Mouse (Mus musculus) gastrocnemius, adult 2 months (tissue): ENCODE measurements around the gene Gm45234. TPM values are rescaled to one million over a fixed set of nuclear protein-coding genes. Genes with fewer than 3 reads are reported as not detected.
A peak's percentile ranks its signal among the peaks of the same experiment; 100 is the strongest.

Experiments
- DNase-seq: peaks from one replicate; pipeline ENCODE4 v3.0.0; 2022
- H3K27ac ChIP-seq: fragments of 200-600 bp; 2 replicates; pipeline ENCODE4 v1.8.1; 2022; ENCODE audit warnings: mild to moderate bottlenecking
- H3K4me3 ChIP-seq: fragments of 200-600 bp; 2 replicates; pipeline ENCODE4 v1.8.1; 2022; ENCODE audit warnings: mild to moderate bottlenecking, moderate library complexity
- CTCF ChIP-seq: fragments of 200-600 bp; IDR thresholded peaks from 2 replicates; pipeline ENCODE4 v1.8.1; 2022; ENCODE audit warnings: antibody characterized with exemption, mild to moderate bottlenecking, moderate library complexity
- intact Hi-C: fragments of 180-260 bp; cut with DNase I; formaldehyde crosslinking; loops from one replicate; pipeline ENCODE4 v1.15.1; 2025
- microRNA-seq: library from miRNA; unstranded; fragments of <30 nt; microRNA quantifications from one replicate; pipeline ENCODE4 v1.2.0, GENCODE M21; 2021
- total RNA-seq, 2 experiments: library from RNA; stranded (reverse); gene quantifications; 2 replicates each; pipeline ENCODE4 v1.2.3; 2021

Gm45234 gene
- total RNA-seq, 2 experiments from 2014 or later: not detected

DNA sequence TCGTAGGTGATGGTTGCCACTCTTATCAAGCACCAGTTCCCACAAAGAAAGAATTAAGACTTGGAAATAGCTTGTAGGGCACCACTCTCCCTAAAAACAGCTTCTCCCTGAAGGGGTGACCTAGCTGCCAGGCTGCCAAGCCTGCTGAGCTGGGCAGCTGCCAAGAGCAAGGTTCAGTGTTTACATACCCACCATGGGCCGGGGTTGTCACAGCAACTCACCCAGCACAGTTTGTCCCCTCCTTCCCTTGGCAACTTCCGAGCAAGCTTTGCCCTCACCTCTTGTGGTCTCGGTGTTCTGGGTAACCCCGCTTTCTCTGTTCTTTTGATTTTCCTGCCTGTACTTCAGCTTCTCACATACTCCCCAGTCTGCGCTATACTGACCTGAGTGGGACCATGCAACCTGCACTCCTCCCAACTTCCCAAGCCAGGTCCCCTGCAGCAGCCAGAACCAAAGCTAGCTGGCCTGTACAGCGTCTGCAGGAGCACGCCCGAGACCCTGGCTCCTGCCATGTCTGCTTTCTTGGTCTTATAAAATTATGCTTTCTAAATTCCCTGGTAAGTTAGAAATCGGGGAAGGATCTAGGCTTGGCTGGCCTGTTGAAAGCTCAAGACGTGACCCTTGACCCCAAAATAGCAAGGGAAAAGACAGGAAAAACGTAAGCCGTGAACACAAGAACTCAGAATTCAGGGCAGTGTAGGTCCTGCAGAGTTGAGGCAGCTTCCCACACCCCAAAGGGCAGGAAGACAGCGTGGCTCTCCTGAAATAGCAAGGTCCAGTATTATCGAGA, 61.5 kb downstream of the Gm45234 start:
- peak overlapping the region; percentile 75 for H3K27ac ChIP-seq
- DNase-seq: peak; percentile 66
- intact Hi-C loops: no loop called here

DNA sequence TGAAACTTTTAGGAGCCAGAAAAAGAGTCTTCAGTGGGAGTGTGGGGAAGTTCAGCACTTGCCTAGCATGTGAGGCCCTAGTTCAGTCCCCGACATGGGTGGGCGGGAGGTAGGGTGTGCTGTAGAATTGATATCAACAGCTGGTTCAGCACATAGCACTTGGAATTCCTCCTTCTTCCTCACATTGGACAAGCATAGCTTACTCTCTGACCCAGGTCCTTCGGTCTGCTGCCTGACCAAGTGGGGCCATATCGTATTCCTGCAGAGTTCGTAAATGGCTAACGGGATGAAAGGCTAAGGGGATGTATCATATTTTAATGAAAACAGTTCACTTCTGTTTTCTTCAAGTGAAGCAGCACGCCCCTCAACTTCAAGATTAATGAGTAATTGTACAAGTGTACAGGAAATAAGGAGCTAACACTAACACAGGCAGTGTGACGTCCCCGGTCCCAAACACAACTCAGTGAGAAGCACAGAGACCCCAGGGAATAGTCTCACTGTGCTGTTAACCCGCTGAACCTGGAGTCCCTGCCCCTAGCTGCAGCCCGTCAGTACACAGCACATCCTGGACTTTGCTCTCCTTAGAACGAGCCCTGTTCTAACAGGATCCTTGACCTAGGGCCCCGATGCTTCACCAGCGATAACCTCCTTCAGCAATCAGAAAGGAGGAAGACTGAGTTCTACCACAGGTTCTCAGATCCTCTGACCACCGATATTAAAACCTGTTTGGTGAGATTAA, 62.4 kb downstream of the Gm45234 start:
- intact Hi-C loops: no loop called here
- Histone ChIP-seq H3K4me3 (no peak overlapping the region), H3K27ac (peak overlapping the region; percentile 75)
- TF ChIP-seq CTCF: no peak
- DNase-seq: no peak

More for the DNA sequence above, 61.5 kb downstream of the Gm45234 start:
- no peak for TF ChIP-seq CTCF
- H3K4me3 ChIP-seq: no peak overlapping the region

DNA sequence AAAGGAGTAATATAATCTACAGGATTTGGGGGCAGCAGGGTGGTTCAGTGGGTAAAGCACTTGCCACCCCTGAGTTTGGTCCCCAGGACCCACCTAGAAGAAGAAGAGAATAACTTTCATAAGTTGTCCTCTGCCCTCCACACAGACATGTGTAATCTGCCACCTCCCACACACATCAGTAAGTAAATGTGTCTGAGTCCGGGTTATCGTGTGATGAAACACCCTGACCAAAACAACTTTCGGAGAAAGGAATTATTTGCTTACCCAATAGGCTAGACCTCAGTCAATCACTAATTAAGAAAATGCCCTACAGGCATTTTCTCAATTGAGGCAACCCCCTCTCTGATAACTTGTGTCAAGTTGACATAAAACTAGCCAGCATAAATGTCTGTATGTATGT, 65.3 kb downstream of the Gm45234 start:
- no peak for DNase-seq
- no peak for TF ChIP-seq CTCF
- H3K27ac ChIP-seq: no peak overlapping the region
- intact Hi-C loops: no loop called here
- H3K4me3 ChIP-seq: no peak overlapping the region

Small RNAs within 50 kb of the gene (microRNA-seq; reads per million reads assigned to microRNA genes)
- not detected for gene Mir141
- 11.6 reads per million, percentile 10 among the genes with 10 or more reads in this experiment for gene Mir200c

Other genes starting within 250 kb of the Gm45234 start
- 10 to 100 TPM in 1 of 2 experiments, 1 to 10 TPM in 1; 7.4 to 10.5 TPM for gene C1ra, start 243.6 kb downstream of the Gm45234 start, total RNA-seq
- gene C1s1, start 213.7 kb downstream of the Gm45234 start, total RNA-seq: 10 to 100 TPM; 19.8 to 21.9 TPM
- gene C1rb, start 185.7 kb downstream of the Gm45234 start, total RNA-seq: 1 to 10 TPM in 1 of 2 experiments, under 1 TPM in 1; 0.36 to 1.2 TPM
- under 1 TPM; 0.31 to 0.39 TPM for gene C1s2, start 119.9 kb downstream of the Gm45234 start, total RNA-seq
- 10 to 100 TPM; 14.6 to 19.0 TPM for gene Lpcat3, start 93.0 kb downstream of the Gm45234 start, total RNA-seq
- gene Emg1, start 43.8 kb downstream of the Gm45234 start, total RNA-seq: 10 to 100 TPM; 57.7 to 71.8 TPM
- 100 to 1,000 TPM; 142 to 184 TPM for gene Phb2, start 43.7 kb downstream of the Gm45234 start, total RNA-seq
- gene Ptpn6, start 17.3 kb downstream of the Gm45234 start, total RNA-seq: under 1 TPM; 0.61 to 0.87 TPM
- gene Grcc10, start 14.6 kb downstream of the Gm45234 start, total RNA-seq: 100 to 1,000 TPM; 145 to 182 TPM
- gene Atn1, start 503 bp upstream of the Gm45234 start, total RNA-seq: 10 to 100 TPM; 46.4 to 47.9 TPM
- 1 to 10 TPM; 1.2 to 2.0 TPM for gene Eno2, start 13.7 kb upstream of the Gm45234 start, total RNA-seq
- gene Lrrc23, start 23.7 kb upstream of the Gm45234 start, total RNA-seq: under 1 TPM in 1 of 2 experiments, not detected in 1; 0.48 TPM
- 1 to 10 TPM; 2.0 to 2.5 TPM for gene Spsb2, start 52.6 kb upstream of the Gm45234 start, total RNA-seq
- 1,000 to 10,000 TPM; 2,224 to 2,391 TPM for gene Tpi1, start 58.3 kb upstream of the Gm45234 start, total RNA-seq
- 10 to 100 TPM; 43.4 to 50.1 TPM for gene Usp5, start 73.5 kb upstream of the Gm45234 start, total RNA-seq
- under 1 TPM; 0.26 to 0.31 TPM for gene Cdca3, start 73.5 kb upstream of the Gm45234 start, total RNA-seq
- gene Gnb3, start 84.3 kb upstream of the Gm45234 start, total RNA-seq: 1 to 10 TPM in 1 of 2 experiments, under 1 TPM in 1; 0.75 to 1.4 TPM
- gene P3h3, start 101.7 kb upstream of the Gm45234 start, total RNA-seq: 1 to 10 TPM; 4.1 to 7.1 TPM
- not detected for gene Gpr162, start 108.0 kb upstream of the Gm45234 start, total RNA-seq
- gene Cd4, start 132.2 kb upstream of the Gm45234 start, total RNA-seq: not detected
- gene Lag3, start 155.7 kb upstream of the Gm45234 start, total RNA-seq: under 1 TPM; 0.11 to 0.13 TPM
- 10 to 100 TPM; 65.5 to 99.4 TPM for gene Ptms, start 164.1 kb upstream of the Gm45234 start, total RNA-seq
- 100 to 1,000 TPM; 202 to 204 TPM for gene Mlf2, start 175.4 kb upstream of the Gm45234 start, total RNA-seq
- gene Cops7a, start 209.5 kb upstream of the Gm45234 start, total RNA-seq: 100 to 1,000 TPM; 108 to 115 TPM
- under 1 TPM; 0.22 to 0.41 TPM for gene Pianp, start 240.7 kb upstream of the Gm45234 start, total RNA-seq